In genomic region chr3:87816646-87817093, GRCm38 (mm10) we compare ENCODE assay signal across 8 mouse cellular contexts. TPM values are rescaled to one million over a fixed set of nuclear protein-coding genes. Genes with fewer than 3 reads are reported as not detected.
DNase-seq lines count a peak whose midpoint lies in the region; ATAC-seq and TF ChIP-seq lines count a peak whose summit lies in the region.

No protein-coding gene starts in this region.

- H3K27ac ChIP-seq in hindbrain, embryonic 11.5 days (ENCODE audit: low read depth, low read length): no peak overlapping the region
- no peak overlapping the region for H3K27ac ChIP-seq in lung, postnatal 0 days (ENCODE audit: low read length)

- peak; percentile 97 for TF ChIP-seq CTCF in lung, postnatal 0 days (IDR thresholded peaks at IDR 0.05)

- WGBS in hindbrain, embryonic 11.5 days: 5% methylated on average over 12 of the region's 12 CpGs
- WGBS in lung, postnatal 0 days: 6% methylated on average over 12 of the region's 12 CpGs

- H3K36me3 ChIP-seq in hindbrain, embryonic 11.5 days (ENCODE audit: control insufficient read depth, insufficient read depth, low read length): no peaks in the 10 kb centered on the region
- no peaks in the 10 kb centered on the region for H3K36me3 ChIP-seq in lung, postnatal 0 days (ENCODE audit: insufficient read depth, low read length)

- no peaks in the 10 kb centered on the region for H3K4me1 ChIP-seq in hindbrain, embryonic 11.5 days (replicated peaks; ENCODE audit: control insufficient read depth, insufficient read depth, low read length)
- no peaks in the 10 kb centered on the region for H3K4me1 ChIP-seq in lung, postnatal 0 days (ENCODE audit: insufficient read depth, low read depth, low read length)

- no peak overlapping the region for H3K4me2 ChIP-seq in hindbrain, embryonic 11.5 days (replicated peaks; ENCODE audit: low read depth, low read length)
- H3K4me2 ChIP-seq in lung, postnatal 0 days (replicated peaks; ENCODE audit: low read depth, low read length): no peak overlapping the region

- H3K27me3 ChIP-seq in hindbrain, embryonic 11.5 days (ENCODE audit: control insufficient read depth, insufficient read depth, low read length): peaks cover 9% of the 10 kb centered on the region; the same call in 1 of the 2 replicates
- peaks cover 9% of the 10 kb centered on the region; the same call in 1 of the 2 replicates for H3K27me3 ChIP-seq in lung, postnatal 0 days (replicated peaks; ENCODE audit: insufficient read depth, low read length)

- no peak for TF ChIP-seq EP300 in lung, postnatal 0 days (IDR thresholded peaks at IDR 0.05)

- peak; percentile 53; the same call in 1 of the 2 replicates for ATAC-seq in hindbrain, embryonic 11.5 days (ENCODE audit: low FRiP score)
- peak; percentile 67 for ATAC-seq in lung, postnatal 0 days

- no peak overlapping the region for H3K9ac ChIP-seq in hindbrain, embryonic 11.5 days (ENCODE audit: low read depth, low read length)
- no peak overlapping the region for H3K9ac ChIP-seq in lung, postnatal 0 days (replicated peaks; ENCODE audit: low read depth)

- H3K9me3 ChIP-seq in hindbrain, embryonic 11.5 days (ENCODE audit: control insufficient read depth, low read length): no peaks in the 10 kb centered on the region
- no peaks in the 10 kb centered on the region for H3K9me3 ChIP-seq in lung, postnatal 0 days (ENCODE audit: low read length)

- peak; percentile 88 for DNase-seq in NIH3T3 (ENCODE audit: low read depth)
- peak; percentile 81 for DNase-seq in cerebellum, adult 9-10 months
- peak; percentile 20 to 87 for DNase-seq in frontal cortex, adult 2 months (ENCODE audit: extremely low spot score in 1 of 2, low spot score in 1 of 2)
- DNase-seq in hindbrain, embryonic 11.5 days (ENCODE audit: low spot score): peak; percentile 91
- peak; percentile 78 for DNase-seq in layer of hippocampus, adult 9-10 months (ENCODE audit: low spot score)
- DNase-seq in lung, postnatal 0 days (ENCODE audit: low spot score): peak; percentile 80
- DNase-seq in ovary, postnatal 36 days (ENCODE audit: low spot score): peak; percentile 51
- peak; percentile 48 to 60 for DNase-seq in thymus, postnatal 36 days

- no peak overlapping the region for H3K4me3 ChIP-seq in hindbrain, embryonic 11.5 days (ENCODE audit: low read depth, low read length)
- H3K4me3 ChIP-seq in lung, postnatal 0 days (ENCODE audit: low read depth, low read length): no peak overlapping the region

RNA-seq across cellular contexts. Expression of gene Pear1, which starts 7.4 kb away (rescaled TPM):
- 9.9 and 10.2 TPM in 2 replicates for polyA plus RNA-seq in frontal cortex, adult 2 months (2012; rRNA removed)
- 8.6 and 10.1 TPM in 2 replicates for polyA plus RNA-seq in hindbrain, embryonic 11.5 days (2014; fragmentation: Nextera tagmentation; extraction: Ambion mirVana)
- 20.8 and 21.4 TPM in 2 replicates for polyA plus RNA-seq in lung, postnatal 0 days (2015; fragmentation: Nextera tagmentation; extraction: Ambion mirVana)

RNA-seq across cellular contexts. Expression of gene Insrr, which starts 19.9 kb away (rescaled TPM):
- polyA plus RNA-seq in frontal cortex, adult 2 months (2012; rRNA removed): 0.38 and 0.46 TPM in 2 replicates
- 0.36 and 0.83 TPM in 2 replicates for polyA plus RNA-seq in hindbrain, embryonic 11.5 days (2014; fragmentation: Nextera tagmentation; extraction: Ambion mirVana)
- polyA plus RNA-seq in lung, postnatal 0 days (2015; fragmentation: Nextera tagmentation; extraction: Ambion mirVana): 0.02 and 0.12 TPM in 2 replicates

RNA-seq across cellular contexts. Expression of gene Ntrk1, which starts 21.7 kb away (rescaled TPM):
- 0.08 and 0.19 TPM in 2 replicates for polyA plus RNA-seq in frontal cortex, adult 2 months (2012; rRNA removed)
- 6.7 and 8.5 TPM in 2 replicates for polyA plus RNA-seq in hindbrain, embryonic 11.5 days (2014; fragmentation: Nextera tagmentation; extraction: Ambion mirVana)
- 4.1 and 4.2 TPM in 2 replicates for polyA plus RNA-seq in lung, postnatal 0 days (2015; fragmentation: Nextera tagmentation; extraction: Ambion mirVana)

RNA-seq across cellular contexts. Expression of gene Sh2d2a, which starts 29.9 kb away (rescaled TPM):
- polyA plus RNA-seq in frontal cortex, adult 2 months (2012; rRNA removed): 0.02 and 0.06 TPM in 2 replicates
- polyA plus RNA-seq in hindbrain, embryonic 11.5 days (2014; fragmentation: Nextera tagmentation; extraction: Ambion mirVana): not detected in 2 replicates
- polyA plus RNA-seq in lung, postnatal 0 days (2015; fragmentation: Nextera tagmentation; extraction: Ambion mirVana): 0.25 and 0.29 TPM in 2 replicates
